Mouse (Mus musculus): Measurements from ENCODE around the gene Sptbn4. TPM values are rescaled to one million over a fixed set of nuclear protein-coding genes. Genes with fewer than 3 reads are reported as not detected.

The Sptbn4 gene
- polyA plus RNA-seq, 1 experiment from 2014 or later = 0.26 TPM

GRCm38 (mm10) chr7:27361283-27361946, 86.1 kb downstream of the Sptbn4 start:
- no peaks in the 10 kb centered on the region for H3K36me3 ChIP-seq
- H3K27me3 ChIP-seq (replicated peaks) = peaks cover 43% of the 10 kb centered on the region
- ATAC-seq (ENCODE audit: insufficient number of reproducible peaks, low FRiP score) = peak; percentile 94
- H3K9ac ChIP-seq = peak overlapping the region; percentile 53
- peak overlapping the region; percentile 46 for H3K4me3 ChIP-seq
- H3K4me1 ChIP-seq (replicated peaks) = peaks cover 31% of the 10 kb centered on the region
- no peak overlapping the region for H3K27ac ChIP-seq (ENCODE audit: poor library complexity, severe bottlenecking)
- peak overlapping the region; percentile 72 for H3K4me2 ChIP-seq
- WGBS = under 1% methylated on average over 51 of the region's 52 CpGs
- no peaks in the 10 kb centered on the region for H3K9me3 ChIP-seq (replicated peaks)

- WGBS = 54% methylated on average over 6 of the region's 6 CpGs
- no peaks in the 10 kb centered on the region for H3K36me3 ChIP-seq
- H3K9me3 ChIP-seq (replicated peaks) = no peaks in the 10 kb centered on the region
- H3K4me1 ChIP-seq (replicated peaks) = peaks cover 30% of the 10 kb centered on the region
- H3K27ac ChIP-seq (ENCODE audit: poor library complexity, severe bottlenecking) = no peak overlapping the region
- ATAC-seq (ENCODE audit: insufficient number of reproducible peaks, low FRiP score) = no peak
- peak overlapping the region; percentile 46; the same call in 1 of the 2 replicates for H3K4me3 ChIP-seq
- H3K4me2 ChIP-seq = peak overlapping the region; percentile 72
- peaks cover 36% of the 10 kb centered on the region for H3K27me3 ChIP-seq (replicated peaks)
- H3K9ac ChIP-seq = no peak overlapping the region
Observed at GRCm38 (mm10) chr7:27360749-27361148, 86.7 kb downstream of the Sptbn4 start.

GRCm38 (mm10) chr7:27359706-27360358, 87.7 kb downstream of the Sptbn4 start:
- 82% methylated on average over 9 of the region's 9 CpGs for WGBS
- peaks cover 26% of the 10 kb centered on the region for H3K4me1 ChIP-seq (replicated peaks)
- no peak for ATAC-seq (ENCODE audit: insufficient number of reproducible peaks, low FRiP score)
- peaks cover 27% of the 10 kb centered on the region for H3K27me3 ChIP-seq (replicated peaks)
- no peak overlapping the region for H3K27ac ChIP-seq (ENCODE audit: poor library complexity, severe bottlenecking)
- no peak overlapping the region for H3K4me3 ChIP-seq
- H3K4me2 ChIP-seq = no peak overlapping the region
- H3K36me3 ChIP-seq = no peaks in the 10 kb centered on the region
- no peak overlapping the region for H3K9ac ChIP-seq
- H3K9me3 ChIP-seq (replicated peaks) = no peaks in the 10 kb centered on the region

GRCm38 (mm10) chr7:27359162-27359561, 88.3 kb downstream of the Sptbn4 start:
- Histone ChIP-seq H3K27me3 (replicated peaks) (peaks cover 20% of the 10 kb centered on the region), H3K9ac (no peak overlapping the region), H3K9me3 (replicated peaks) (no peaks in the 10 kb centered on the region), H3K4me1 (replicated peaks) (peaks cover 29% of the 10 kb centered on the region), H3K4me2 (no peak overlapping the region), H3K27ac (ENCODE audit: poor library complexity, severe bottlenecking) (no peak overlapping the region), H3K4me3 (no peak overlapping the region), H3K36me3 (no peaks in the 10 kb centered on the region)
- ATAC-seq (ENCODE audit: insufficient number of reproducible peaks, low FRiP score) = no peak
- 65% methylated on average over 2 of the region's 2 CpGs for WGBS

GRCm38 (mm10) chr7:27357595-27357978, 89.9 kb downstream of the Sptbn4 start:
- Histone ChIP-seq H3K27me3 (replicated peaks) (peaks cover 6% of the 10 kb centered on the region), H3K36me3 (peaks cover 7% of the 10 kb centered on the region), H3K4me1 (replicated peaks) (peaks cover 24% of the 10 kb centered on the region), H3K9me3 (replicated peaks) (no peaks in the 10 kb centered on the region), H3K9ac (peak overlapping the region; percentile 64), H3K27ac (ENCODE audit: poor library complexity, severe bottlenecking) (peak overlapping the region; percentile 79), H3K4me2 (peak overlapping the region; percentile 90), H3K4me3 (peak overlapping the region; percentile 80)
- WGBS = 19% methylated on average over 3 of the region's 3 CpGs
- ATAC-seq (ENCODE audit: insufficient number of reproducible peaks, low FRiP score) = no peak

GRCm38 (mm10) chr7:27356861-27357594, 90.5 kb downstream of the Sptbn4 start, which contains the start of gene Gm20479:
Gene Gm20479 (minus strand): TSS chr7:27357419.
- ATAC-seq (ENCODE audit: insufficient number of reproducible peaks, low FRiP score) = no peak
- WGBS = 1% methylated on average over 27 of the region's 27 CpGs
- H3K27ac ChIP-seq (ENCODE audit: poor library complexity, severe bottlenecking) = peak within 1 kb of the TSS; percentile 79
- H3K9ac ChIP-seq = peak within 1 kb of the TSS; percentile 64
- H3K36me3 ChIP-seq = peaks cover 11% of the 10 kb centered on the region
- H3K4me2 ChIP-seq = peak within 1 kb of the TSS; percentile 90
- H3K4me1 ChIP-seq (replicated peaks) = peaks cover 24% of the 10 kb centered on the region
- H3K9me3 ChIP-seq (replicated peaks) = no peaks in the 10 kb centered on the region
- H3K27me3 ChIP-seq (replicated peaks) = peaks cover 2% of the 10 kb centered on the region; the same call in 1 of the 2 replicates
- H3K4me3 ChIP-seq = peak within 1 kb of the TSS; percentile 80

- Histone ChIP-seq H3K36me3 (peaks cover 18% of the 10 kb centered on the region), H3K9ac (peak overlapping the region; percentile 64), H3K27ac (ENCODE audit: poor library complexity, severe bottlenecking) (peak overlapping the region; percentile 79), H3K9me3 (replicated peaks) (no peaks in the 10 kb centered on the region), H3K27me3 (replicated peaks) (no peaks in the 10 kb centered on the region), H3K4me3 (peak overlapping the region; percentile 80), H3K4me2 (peak overlapping the region; percentile 90), H3K4me1 (replicated peaks) (peaks cover 24% of the 10 kb centered on the region)
- peak; percentile 33 for ATAC-seq (ENCODE audit: insufficient number of reproducible peaks, low FRiP score)
- WGBS = 1% methylated on average over 16 of the region's 16 CpGs
Observed at GRCm38 (mm10) chr7:27356248-27356647, 91.2 kb downstream of the Sptbn4 start.

GRCm38 (mm10) chr7:27355745-27356240, 91.7 kb downstream of the Sptbn4 start, which contains the start of gene Shkbp1:
Gene Shkbp1 (minus strand): TSS chr7:27356019.
- peaks cover 24% of the 10 kb centered on the region for H3K4me1 ChIP-seq (replicated peaks)
- under 1% methylated on average over 34 of the region's 34 CpGs for WGBS
- H3K27ac ChIP-seq (ENCODE audit: poor library complexity, severe bottlenecking) = peak within 1 kb of the TSS; percentile 79
- peak within 1 kb of the TSS; percentile 71 for H3K9ac ChIP-seq
- H3K4me2 ChIP-seq = peak within 1 kb of the TSS; percentile 90
- H3K9me3 ChIP-seq (replicated peaks) = no peaks in the 10 kb centered on the region
- H3K27me3 ChIP-seq (replicated peaks) = no peaks in the 10 kb centered on the region
- ATAC-seq (ENCODE audit: insufficient number of reproducible peaks, low FRiP score) = peak; percentile 93
- H3K36me3 ChIP-seq = peaks cover 20% of the 10 kb centered on the region
- peak within 1 kb of the TSS; percentile 80 for H3K4me3 ChIP-seq

GRCm38 (mm10) chr7:27355261-27355660, 92.2 kb downstream of the Sptbn4 start:
- Histone ChIP-seq H3K27ac (ENCODE audit: poor library complexity, severe bottlenecking) (no peak overlapping the region; the same call in 1 of the 2 replicates), H3K4me2 (peak overlapping the region; percentile 90), H3K9me3 (replicated peaks) (no peaks in the 10 kb centered on the region), H3K27me3 (replicated peaks) (no peaks in the 10 kb centered on the region), H3K36me3 (peaks cover 26% of the 10 kb centered on the region), H3K4me3 (peak overlapping the region; percentile 80), H3K9ac (peak overlapping the region; percentile 71), H3K4me1 (replicated peaks) (peaks cover 24% of the 10 kb centered on the region)
- WGBS = 7% methylated on average over 14 of the region's 14 CpGs
- no peak for ATAC-seq (ENCODE audit: insufficient number of reproducible peaks, low FRiP score)

GRCm38 (mm10) chr7:27354783-27355182, 92.7 kb downstream of the Sptbn4 start:
- Histone ChIP-seq H3K9me3 (replicated peaks) (no peaks in the 10 kb centered on the region), H3K4me2 (peak overlapping the region; percentile 90), H3K27ac (ENCODE audit: poor library complexity, severe bottlenecking) (no peak overlapping the region), H3K4me3 (peak overlapping the region; percentile 80), H3K4me1 (replicated peaks) (peaks cover 24% of the 10 kb centered on the region), H3K27me3 (replicated peaks) (no peaks in the 10 kb centered on the region), H3K9ac (no peak overlapping the region), H3K36me3 (peaks cover 30% of the 10 kb centered on the region)
- no peak for ATAC-seq (ENCODE audit: insufficient number of reproducible peaks, low FRiP score)
- 33% methylated on average over 4 of the region's 4 CpGs for WGBS

- no peak overlapping the region for H3K9ac ChIP-seq
- H3K4me1 ChIP-seq (replicated peaks) = peaks cover 24% of the 10 kb centered on the region
- H3K36me3 ChIP-seq = peaks cover 36% of the 10 kb centered on the region
- no peaks in the 10 kb centered on the region for H3K27me3 ChIP-seq (replicated peaks)
- ATAC-seq (ENCODE audit: insufficient number of reproducible peaks, low FRiP score) = no peak
- no peak overlapping the region for H3K27ac ChIP-seq (ENCODE audit: poor library complexity, severe bottlenecking)
- H3K4me2 ChIP-seq = peak overlapping the region; percentile 90
- H3K4me3 ChIP-seq = peak overlapping the region; percentile 27
- 24% methylated on average over 6 of the region's 6 CpGs for WGBS
- H3K9me3 ChIP-seq (replicated peaks) = no peaks in the 10 kb centered on the region
Observed at GRCm38 (mm10) chr7:27354144-27354543, 93.3 kb downstream of the Sptbn4 start.
